Mouse (Mus musculus) stomach, adult 2 months (tissue): ENCODE measurements around the gene Atl3. TPM values are rescaled to one million over a fixed set of nuclear protein-coding genes. Genes with fewer than 3 reads are reported as not detected.

ENCODE experiments used
- polyA plus RNA-seq: library from polyadenylated mRNA; depleted of rRNA; stranded (reverse); fragments of >200 nt; gene quantifications from 2 replicates; pipeline ENCODE4 v1.2.3, GENCODE M21; 2012; rRNA removed

Gene Atl3
- 2.2 and 3.9 TPM in 2 replicates for polyA plus RNA-seq

GRCm38 (mm10) chr19:7493352-7494186, at the start of gene Atl3:
Atl3 (plus strand) TSS chr19:7494040.

GRCm38 (mm10) chr19:7482599-7483511, 11.0 kb upstream of the Atl3 start, which contains the start of gene Rtn3:
Rtn3 (minus strand) TSS chr19:7483281.

GRCm38 (mm10) chr19:7557328-7557822, 63.5 kb downstream of the Atl3 start, which contains the start of gene Pla2g16:
Pla2g16 (plus strand) TSS chr19:7557459.

Other genes starting within 250 kb of the Atl3 start
- 1.8 and 2.2 TPM in 2 replicates for gene Rcor2, start 226.7 kb upstream of the Atl3 start, polyA plus RNA-seq
- gene Mark2, start 152.2 kb upstream of the Atl3 start, polyA plus RNA-seq, result 107 and 122 TPM in 2 replicates
- gene Spindoc, start 111.0 kb upstream of the Atl3 start, polyA plus RNA-seq, result 9.2 and 13.9 TPM in 2 replicates
- 10.5 and 12.3 TPM in 2 replicates for gene 2700081O15Rik, start 76.4 kb upstream of the Atl3 start, polyA plus RNA-seq
- gene Rtn3, start 10.8 kb upstream of the Atl3 start, polyA plus RNA-seq, result 42.4 and 79.8 TPM in 2 replicates
- 5.0 and 5.6 TPM in 2 replicates for gene Pla2g16, start 63.4 kb downstream of the Atl3 start, polyA plus RNA-seq
- 5.2 and 6.3 TPM in 2 replicates for gene Lgals12, start 113.2 kb downstream of the Atl3 start, polyA plus RNA-seq
- 0.39 and 0.48 TPM in 2 replicates for gene Hrasls5, start 118.5 kb downstream of the Atl3 start, polyA plus RNA-seq
- not detected in 2 replicates for gene Slc22a19, start 217.3 kb downstream of the Atl3 start, polyA plus RNA-seq